Mouse (Mus musculus): ENCODE measurements around the gene Vrtn.

Gene Vrtn

DNA sequence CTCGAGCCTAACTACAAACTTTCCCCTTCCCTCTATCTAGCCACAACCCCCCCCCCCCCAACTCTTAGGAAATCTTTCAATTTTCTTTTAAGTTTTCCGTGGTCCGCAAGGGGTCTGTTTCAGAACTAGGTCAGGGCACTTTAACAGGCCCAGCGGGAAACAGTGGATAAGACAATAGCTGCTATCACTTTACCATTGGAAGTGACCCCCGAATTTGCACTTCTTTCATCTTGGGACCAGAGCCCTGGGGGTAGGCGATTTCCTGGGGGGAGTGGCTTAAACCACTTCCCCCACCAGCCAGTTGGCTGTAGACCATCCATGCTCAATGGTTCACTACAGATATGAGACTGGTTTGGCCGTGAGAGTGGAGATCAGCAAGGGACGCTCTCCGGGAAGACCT, at the start of gene Vrtn:
TSS of gene Vrtn (plus strand) at position 366 of the 400 bp plus-strand sequence.
- no peak for DNase-seq (ENCODE audit: low read depth)

DNA sequence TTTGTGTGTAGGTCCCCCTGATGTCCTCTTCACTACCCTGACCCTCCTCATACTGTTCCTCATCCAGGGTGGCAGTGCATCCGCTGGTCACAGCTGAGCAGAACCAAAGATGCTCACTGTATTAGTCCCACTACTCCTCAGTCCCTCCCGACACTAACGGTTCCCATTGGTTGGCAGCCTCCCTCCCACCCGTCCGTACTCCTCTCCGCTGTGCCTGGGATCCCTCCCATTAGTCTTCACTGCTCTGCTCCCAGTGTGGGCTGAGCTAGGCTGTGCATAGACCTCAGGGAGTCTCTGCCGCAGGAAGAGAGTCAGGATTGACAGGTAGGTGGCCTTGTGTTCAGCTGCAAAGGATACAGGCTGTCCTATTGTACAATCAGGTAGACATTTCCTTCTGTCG, 42.5 kb upstream of the Vrtn start:
- DNase-seq (ENCODE audit: low read depth), result no peak

DNA sequence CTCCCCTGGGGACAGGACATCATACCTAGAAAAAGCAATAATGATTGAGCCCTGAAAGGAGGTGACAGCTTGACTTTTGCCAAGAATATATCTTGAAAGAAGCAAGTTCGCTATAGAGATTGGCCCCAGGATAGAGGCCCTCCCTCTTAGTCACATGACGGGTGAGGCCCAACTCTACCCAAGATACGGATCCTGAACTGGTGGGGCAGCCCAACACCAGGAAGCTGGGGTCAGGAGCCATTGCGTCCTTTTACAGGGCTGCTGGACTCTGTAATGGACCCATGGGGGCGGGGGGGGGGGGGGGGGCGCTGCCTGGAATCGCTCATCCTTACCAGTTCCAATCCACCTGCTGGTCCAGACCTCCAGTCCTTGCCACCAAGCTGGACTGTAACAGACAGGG, 36.8 kb upstream of the Vrtn start:
- no peak for DNase-seq (ENCODE audit: low read depth)

DNA sequence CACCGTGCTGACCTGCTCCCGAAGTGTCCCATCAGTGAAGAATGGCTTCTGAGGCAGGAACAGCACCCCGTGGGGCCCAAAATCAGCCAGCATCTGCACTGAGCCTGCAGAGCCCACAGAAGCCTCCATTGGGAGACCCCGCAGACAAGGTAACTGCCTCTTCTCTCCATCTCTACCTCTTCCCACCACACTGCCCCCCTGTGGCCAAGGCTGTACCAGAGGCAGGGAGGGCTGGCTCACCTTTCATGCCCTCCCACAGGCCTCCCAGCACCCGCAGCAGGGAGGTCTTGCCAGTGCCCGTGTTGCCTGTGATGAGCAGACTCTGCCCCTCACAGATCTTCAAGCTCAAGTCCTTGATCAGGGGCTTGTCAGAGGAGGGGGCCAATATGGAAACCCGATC, 35.0 kb upstream of the Vrtn start:
- peak; percentile 28 for DNase-seq (ENCODE audit: low read depth)

DNA sequence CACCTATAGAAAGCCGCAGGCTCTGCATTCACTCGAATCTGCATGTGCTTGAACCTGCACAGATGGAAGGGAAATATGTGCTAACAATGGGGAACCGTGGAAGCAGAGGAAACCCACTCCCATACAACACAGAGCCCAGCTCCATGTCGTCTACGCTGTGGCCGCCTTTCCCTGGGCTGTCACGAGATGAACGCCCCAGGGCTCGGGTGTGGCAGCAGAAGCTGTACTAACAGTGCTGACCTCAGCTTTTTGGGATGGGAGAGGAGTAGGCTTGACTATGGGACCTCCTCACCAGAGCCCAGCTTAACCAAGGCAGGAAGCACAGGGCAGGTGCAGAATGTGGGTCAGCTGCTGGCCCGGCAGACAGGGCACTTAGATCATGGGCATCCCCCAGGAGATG, 29.1 kb upstream of the Vrtn start:
- no peak for DNase-seq (ENCODE audit: low read depth)

DNA sequence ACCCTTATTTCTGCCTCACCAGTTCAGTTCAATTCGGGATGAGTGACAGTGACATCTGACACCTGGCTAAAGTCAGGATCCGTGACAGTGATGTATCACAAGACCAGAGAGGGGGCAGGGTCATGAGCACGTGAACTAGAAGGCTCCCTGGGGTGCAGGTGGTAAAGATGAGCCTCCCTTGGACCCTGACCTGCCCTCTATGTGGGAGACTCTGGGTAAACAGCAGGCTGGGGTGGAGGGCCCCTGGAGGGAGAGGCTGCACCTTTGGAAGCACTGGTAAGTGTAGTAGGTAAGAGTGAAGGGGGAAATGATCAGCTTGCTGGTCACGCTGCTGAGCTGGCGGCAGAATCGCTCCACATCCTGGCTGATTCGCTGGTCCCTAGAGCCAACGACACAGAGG, 28.3 kb upstream of the Vrtn start:
- no peak for DNase-seq (ENCODE audit: low read depth)

DNA sequence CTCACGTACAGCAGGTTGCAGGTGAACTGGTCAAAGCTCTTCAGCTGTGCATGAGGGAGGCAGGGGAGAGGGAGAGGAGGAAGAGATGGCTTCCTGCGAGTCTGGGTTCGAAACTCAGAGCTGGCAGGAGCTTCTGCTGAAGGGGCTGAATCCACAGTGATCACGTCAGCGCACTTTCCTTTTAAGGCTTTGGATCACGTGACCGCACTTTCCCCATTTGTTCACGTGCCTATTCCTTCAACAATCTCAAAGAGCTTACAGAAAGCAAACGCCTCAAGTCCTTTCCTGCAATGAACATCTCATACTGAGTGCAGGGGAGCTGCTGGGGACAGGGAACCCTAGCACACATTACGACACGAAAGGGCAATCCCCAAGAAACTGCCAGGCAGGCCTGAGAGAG, 26.8 kb upstream of the Vrtn start:
- DNase-seq (ENCODE audit: low read depth), result no peak

DNA sequence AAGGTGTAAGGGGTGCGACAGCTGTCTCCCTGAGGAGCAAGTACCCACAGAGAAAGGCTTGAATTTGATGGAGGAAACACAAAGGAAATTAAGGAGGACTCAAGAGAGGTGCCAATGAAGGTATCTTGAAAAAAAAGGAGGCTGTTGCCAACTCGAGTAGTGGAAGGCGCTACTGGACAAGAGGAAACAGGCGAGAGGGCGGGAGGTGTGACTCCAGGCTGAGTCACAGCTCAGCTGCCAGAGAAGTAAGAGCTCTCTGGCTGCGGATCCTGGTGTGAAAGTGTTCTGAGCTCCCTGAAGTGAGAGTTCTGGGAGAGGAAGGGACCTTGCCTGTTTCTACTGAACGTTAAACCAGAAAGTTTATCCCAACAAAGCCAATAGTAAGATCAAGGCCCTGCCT, 26.3 kb upstream of the Vrtn start:
- DNase-seq (ENCODE audit: low read depth), result peak; percentile 63

DNA sequence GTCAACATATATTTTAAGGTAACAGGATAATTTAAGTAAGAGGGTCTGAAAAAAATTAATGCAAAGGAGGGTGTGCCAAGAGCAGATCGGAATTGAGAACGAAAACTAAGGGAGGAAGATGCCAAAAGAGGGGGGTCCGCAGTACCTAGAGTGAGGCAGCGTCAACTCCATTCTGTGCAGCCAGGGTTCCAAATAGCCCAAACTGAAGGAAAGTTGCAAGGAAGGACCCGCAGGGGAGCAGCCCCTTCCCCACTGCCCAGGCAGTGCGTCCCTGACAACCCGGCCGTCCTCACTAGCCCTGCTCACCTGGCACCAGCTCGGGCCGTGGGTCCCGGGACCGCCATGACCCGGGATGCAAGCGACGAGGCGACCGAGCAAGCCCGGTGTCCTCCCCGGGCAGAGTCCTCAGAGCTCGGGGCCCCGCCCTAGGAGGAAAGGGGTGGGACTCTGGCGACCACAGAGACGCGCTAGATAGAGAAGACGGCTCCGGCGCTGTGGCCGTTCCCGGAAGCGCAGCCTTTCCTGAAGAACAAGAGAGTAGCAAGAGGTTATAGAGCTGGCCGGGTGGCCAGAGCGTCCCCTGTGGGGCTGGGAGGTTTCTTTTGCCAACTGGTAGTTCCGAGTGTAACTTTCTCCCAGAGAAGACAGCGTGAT, 23.7 kb upstream of the Vrtn start, which contains the start of gene Abcd4:
TSS of gene Abcd4 (minus strand) at position 437 of the 654 bp plus-strand sequence.
- DNase-seq (ENCODE audit: low read depth), result peak; percentile 97

DNA sequence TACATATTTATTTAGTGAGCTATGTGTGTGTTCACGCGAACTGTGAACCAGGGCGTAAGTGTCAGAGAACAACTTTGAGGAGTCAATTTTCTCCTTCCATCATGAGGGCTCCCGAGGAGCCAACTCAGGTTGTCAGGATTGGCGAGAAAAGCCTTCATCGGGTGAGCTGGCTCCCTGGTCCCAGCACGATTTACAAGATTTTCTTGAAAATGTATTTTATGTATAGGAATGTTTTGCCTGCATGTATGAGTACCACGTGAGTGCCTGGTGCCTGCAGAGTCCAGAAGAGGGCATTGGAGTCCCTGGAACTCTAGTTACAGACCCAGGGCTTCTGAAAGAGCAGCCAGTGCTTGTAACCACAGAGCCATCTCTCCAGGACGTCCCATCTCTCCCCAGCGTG, 23.2 kb upstream of the Vrtn start:
- DNase-seq (ENCODE audit: low read depth), result peak; percentile 66

DNA sequence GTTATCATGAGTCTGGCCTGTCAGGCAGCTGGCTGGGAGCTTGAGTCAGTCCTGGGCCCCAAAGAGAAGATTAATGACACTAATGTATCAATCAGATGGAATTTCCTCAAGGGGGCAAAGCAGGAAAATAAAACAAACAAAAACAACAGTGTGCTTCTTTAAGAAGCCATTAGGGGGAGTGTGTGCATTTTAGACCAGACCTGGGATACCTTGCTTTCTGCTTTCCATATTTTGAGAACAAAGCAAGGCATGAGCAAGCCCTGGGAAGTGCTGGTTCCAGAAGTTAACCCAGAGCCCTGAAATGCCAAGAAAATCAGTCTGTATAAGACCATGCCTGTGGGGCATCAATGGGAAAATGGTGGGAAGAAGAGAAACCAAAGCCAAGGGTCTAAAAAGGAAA, 19.8 kb upstream of the Vrtn start:
- DNase-seq (ENCODE audit: low read depth), result peak; percentile 61

DNA sequence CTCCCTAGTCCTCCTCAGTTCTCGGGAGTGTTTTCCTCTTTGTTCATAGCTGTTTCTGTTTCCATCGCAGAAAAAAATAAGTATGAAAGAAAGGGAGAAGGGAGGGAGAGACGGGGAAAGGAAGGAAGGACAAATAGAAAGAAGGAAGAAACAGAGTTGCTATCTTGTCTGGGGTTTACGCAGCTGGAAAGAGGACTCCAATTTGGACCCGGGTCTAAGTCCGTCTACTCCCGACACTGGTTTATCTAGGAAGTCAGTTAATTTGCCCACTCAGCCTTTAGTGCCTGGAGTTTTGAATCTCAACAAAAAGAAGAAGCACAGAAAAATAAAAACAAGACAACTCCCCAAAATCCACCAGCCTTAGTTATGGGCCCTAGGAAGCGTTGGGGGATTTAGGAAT, 16.2 kb upstream of the Vrtn start:
- DNase-seq (ENCODE audit: low read depth), result no peak

DNA sequence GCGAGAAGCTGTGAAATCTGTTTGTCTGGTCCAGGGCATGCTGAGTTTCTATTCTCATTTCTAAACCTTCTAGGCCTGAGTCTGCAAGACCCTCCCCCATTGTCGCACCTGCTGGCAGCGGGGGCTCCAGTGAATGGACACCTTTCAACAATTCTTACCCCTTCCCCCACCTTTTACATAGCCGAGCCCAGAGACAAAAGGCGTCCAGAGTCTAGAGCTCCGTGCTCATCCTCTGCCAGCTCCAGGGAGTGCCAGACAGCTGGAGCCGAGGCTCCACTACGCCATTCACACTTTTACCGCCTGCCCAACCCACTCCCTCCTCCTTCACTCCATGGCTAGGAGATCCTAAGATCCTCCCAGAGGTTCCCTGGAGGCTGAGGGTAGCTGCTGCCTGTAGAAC, 15.7 kb upstream of the Vrtn start:
- no peak for DNase-seq (ENCODE audit: low read depth)

DNA sequence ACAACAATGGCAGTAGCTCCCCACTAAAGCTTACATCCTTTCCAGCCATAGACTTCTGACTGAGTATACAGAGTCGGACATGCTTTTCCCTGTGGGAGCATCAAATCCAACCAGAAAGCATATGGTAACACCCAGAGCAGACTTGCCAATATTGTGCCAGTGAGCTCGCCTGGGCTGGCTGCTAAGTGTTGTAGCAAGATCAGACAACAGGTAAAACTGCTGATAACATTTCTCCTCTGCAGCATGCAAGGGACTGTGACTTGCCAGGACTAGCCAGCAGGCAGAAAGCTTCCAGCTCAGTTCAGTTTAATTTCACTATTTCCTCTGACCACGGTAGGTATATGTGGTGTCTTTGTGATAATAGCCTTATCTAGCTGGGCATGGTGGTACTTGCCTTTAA, 9.0 kb upstream of the Vrtn start:
- no peak for DNase-seq (ENCODE audit: low read depth)

DNA sequence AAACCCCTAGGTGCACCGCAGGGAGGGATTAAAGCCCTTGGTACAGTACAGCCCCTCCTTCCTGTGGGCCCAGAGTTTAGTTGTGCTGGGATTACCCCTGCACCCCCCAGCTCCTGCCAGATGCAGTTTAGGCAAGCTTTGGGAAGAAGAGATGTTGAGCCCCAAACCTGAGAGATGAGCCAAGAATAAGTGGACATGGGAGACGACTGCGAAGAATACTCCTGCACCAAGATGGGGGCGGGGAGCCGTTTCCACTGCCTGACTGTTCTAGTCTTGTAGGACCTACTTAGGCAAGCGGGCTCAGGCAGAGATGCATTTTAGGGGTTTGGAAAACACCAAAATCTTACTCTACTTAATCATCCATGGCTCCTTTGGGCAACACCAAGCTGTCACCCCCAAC, 566 bp upstream of the Vrtn start:
- DNase-seq (ENCODE audit: low read depth), result no peak

DNA sequence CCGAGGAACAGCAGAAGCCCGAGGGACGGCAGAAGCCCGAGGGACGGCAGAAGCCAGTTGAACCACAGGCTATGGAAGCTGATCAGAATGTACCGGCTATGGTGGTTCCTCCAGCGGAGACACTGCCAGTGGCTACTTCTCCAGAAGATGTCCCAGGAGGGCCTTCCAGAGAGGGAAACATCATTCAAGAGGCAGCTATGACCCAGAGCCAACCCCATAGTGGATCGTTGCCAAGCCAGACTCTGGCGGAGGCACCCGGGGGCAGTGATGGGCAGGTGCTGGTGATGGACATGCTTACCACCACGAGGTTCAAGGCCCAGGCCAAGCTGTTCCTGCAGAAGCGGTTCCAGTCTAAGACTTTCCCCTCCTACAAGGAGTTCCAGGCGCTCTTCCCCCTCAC, 9.4 kb downstream of the Vrtn start:
- no peak for DNase-seq (ENCODE audit: low read depth)

DNA sequence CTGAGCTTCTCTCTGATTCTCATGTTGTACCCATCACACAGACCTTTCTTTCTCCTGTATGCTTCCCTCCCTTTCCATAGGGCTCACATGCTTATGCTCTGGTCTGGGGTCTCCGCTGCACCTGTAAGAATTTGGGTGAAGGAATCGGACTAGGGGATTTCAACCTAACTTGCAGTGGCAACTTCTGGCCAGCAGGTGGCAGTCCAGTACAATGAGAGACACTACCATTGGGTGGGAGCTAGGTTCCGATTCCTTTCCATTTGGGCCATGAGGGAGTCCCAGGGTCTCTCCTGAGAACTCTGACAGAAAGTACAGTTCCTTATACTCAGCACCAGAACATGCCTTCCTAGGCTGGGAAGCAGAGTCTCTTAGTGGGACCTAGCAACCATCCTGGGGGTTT, 13.1 kb downstream of the Vrtn start:
- peak; percentile 78 for DNase-seq (ENCODE audit: low read depth)

DNA sequence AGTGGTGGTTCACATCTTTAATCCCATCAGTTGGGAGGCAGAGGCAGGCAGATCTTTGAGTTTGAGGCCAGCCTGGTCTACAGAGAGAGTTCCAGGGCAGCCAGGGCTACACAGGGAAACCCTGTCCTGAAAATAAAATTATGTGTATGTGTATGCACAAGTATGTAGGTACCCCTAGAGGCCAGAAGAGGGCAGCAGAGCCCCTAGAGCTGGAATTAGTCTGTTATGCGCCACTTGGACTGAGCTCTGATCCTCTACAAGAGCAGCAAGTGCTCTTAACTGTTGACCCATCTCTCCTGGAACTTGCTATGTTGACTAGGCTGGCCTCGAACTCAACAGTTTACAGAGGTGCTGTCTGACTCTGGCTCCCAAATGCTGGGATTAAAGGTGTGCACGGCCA, 29.7 kb downstream of the Vrtn start:
- peak; percentile 33 for DNase-seq (ENCODE audit: low read depth)

DNA sequence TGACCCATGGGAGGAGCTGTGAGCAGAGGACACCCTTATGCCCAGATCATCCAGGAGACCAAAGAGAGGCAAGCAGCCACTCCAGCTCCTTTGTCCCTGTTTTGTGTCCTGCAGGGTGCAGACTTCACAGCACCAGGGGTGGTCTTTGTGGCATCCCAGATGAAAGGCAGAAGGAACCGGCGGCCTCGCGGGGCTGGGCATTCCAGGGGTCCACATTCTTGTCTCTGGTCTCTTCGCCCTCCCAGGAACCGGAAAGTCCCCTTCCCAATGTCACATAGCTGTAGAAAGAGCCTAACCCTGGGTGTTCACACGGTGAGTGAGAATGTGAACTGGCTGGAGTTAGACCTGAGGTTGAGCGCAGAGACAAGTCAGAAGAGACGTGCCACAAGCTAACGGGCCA, 30.8 kb downstream of the Vrtn start:
- DNase-seq (ENCODE audit: low read depth), result no peak

DNA sequence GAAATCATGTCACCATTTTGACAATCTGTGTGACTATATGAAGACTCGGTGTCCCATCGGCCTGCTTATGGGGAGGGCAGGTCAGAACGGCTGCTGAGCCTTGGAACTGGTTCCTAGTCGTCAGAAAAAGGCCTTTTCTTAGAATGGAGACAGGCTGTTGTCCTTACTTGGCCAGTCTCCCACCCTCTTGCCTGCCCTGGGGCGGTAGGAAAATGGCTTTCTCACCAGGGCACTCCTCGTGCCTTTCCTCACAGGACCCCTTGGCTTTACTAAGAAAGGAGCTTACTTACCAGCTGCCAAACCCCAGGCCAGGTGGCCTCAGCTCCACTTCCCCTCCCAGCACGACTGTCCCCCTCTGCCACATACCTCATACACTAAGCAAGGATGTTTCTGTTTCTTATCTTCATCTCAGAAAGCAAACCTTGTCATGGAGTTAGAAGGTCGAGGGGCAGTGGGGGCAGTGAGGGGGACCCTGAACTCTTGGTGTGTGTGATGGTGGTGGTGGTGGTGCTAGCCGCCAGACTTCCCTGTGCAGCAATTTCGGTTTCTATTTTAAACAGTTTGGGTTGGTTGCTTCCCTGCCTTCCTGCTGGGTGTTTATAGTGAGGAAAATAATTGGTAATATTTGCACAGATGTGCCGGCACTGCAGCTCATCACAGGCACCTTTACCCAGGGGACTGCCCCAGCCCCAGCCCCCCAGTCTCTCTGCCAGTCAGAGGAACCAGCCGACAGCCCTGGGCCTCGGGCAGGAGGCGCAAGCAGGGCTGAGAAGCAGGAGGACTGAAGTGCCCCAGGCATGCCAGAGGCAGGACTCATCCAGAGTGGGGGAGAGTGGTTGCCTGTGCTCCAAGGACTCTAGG, 34.1 kb downstream of the Vrtn start:
- peak; percentile 24 for DNase-seq (ENCODE audit: low read depth)

DNA sequence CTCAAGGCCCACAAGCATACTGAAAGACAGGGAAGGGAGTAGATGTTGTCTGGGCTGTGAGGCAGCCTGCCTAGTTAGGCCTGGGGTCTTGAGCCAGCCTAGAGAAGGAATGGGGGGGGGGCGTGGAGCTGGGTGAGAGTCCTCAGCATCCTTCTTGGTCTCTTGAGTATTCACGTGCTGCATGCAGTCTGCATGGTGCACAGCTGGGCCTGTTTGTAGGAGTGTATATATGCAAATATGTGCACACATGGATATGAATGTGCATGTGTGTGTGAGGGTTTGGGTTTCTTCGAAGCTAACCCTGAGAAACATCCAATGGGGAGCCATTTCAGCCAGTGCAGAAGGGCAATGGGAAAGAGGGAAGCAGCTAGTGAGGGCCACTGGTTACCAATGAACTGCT, 35.2 kb downstream of the Vrtn start:
- DNase-seq (ENCODE audit: low read depth), result no peak

DNA sequence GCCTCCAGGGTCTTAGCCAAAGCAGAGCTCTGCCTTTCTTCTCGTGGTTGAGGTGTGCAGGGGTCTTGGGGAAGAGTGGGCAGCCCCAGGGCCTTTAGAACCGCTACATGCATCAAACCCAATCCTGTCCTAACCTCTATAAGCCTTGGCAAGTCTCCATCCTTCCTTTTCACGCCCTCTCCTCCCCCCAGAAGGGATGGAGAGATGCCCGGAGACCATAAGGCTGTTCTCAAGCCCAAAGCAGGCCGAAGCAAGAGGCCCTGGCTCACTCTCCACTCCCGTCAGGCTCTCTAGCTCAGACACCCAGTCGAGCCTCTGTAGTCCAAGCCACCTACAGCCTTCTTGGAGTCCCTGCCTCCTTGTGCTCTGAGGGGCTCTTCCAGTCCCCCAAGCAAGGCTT, 43.8 kb downstream of the Vrtn start:
- no peak for DNase-seq (ENCODE audit: low read depth)

DNA sequence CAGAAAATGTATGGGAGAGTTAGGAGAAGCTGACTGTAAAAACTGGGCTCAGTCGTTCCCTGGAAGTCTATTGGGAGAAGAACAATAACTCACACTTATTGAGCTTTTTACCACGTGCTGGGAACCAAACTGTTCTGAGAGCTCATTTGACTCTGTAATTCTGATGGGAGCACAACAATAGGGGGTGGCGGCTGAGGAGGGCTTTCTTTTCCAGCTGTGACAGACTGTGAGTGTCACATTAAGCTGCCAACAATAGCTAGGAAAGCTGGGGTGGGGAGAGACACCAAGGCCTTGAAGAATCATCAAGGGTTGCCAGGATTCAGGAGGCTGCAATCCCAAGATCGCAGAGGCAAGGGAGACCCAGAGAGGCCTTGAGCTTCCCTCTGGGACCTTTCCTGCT, 45.4 kb downstream of the Vrtn start:
- DNase-seq (ENCODE audit: low read depth), result no peak

DNA sequence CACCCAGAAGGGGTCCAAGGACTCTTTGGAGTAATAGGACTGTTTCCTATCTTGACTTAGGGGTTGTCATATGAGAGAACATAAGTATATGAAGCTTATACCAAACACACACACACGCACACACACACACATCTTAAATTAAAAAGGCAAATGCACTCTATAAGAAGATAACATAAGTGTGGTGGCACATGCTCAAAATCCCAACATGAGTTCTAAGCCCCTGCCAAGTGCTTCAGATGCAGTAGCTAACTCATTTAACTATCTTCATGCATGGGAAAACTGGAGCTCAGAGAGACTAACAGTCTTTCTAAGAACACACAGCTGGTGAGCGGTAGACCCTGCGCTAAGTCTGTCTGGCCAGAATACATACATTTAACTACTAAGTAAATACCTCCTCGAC, 46.7 kb downstream of the Vrtn start:
- no peak for DNase-seq (ENCODE audit: low read depth)
